Mouse (Mus musculus): Measurements from ENCODE around the gene Mdfi.

Gene Mdfi

DNA sequence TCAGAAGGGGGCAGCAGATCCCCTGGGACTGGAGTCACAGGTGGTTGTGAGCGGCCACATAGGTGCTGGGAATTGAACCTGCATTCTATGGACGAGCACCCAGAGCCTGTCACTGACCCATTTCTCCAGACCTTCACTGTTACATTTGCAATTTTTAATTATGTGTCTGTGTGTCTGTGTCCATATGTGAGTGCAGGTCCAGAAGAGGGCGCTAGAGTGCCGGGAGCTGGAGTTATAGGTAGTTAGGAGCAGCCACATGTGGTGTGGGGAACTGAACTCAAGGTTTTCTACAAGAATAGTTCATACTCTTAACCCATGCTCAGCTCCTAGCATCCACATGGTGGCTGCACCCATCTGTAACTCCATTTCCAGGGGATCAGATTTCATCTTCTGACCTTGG is 37.5 kb downstream of the Mdfi start:
- no peak for DNase-seq

- DNase-seq = no peak
These were observed 38.2 kb downstream of the Mdfi start for GRCm38 (mm10) chr17:47796156-47796816.

DNA sequence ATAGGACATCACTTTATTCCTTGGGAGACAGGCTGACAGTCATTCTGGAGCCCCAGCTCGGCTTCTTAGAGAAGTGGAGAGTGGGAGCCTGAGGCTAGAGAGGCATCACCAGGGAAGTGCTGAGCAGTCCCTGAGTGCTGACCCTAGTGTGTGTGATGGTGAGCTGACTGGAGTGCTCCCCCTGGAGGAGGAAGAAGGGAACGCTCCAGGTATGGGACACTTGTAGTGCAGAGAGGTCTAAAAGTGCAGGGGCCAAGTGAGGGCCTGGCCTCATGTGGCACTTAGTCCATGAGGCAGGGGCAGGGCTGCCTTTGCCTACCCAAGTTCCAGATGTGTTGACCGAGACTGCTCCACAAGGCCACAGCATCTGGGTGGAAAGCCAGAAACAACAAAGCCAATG is 39.0 kb downstream of the Mdfi start:
- peak; percentile 60 for DNase-seq

DNA sequence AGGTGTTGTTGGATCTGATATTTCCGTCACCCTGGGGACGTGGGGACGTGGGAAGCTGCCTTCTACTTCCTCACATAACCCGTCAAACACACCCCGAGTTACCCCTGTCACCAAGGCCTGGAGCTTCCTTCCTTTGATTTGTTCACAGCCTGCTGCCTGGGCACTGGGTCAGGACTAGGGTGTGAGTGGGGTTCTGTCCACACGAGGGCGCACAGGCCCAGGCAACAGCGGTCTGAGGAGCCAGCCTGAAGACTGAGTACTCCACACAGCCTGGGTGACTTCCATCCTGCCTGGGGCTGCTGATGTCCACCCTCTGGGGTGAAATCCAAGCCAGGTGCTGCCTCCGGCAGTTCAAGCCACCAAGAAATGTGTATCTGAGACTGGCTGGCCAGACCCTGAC is 41.1 kb downstream of the Mdfi start:
- DNase-seq = peak; percentile 89

DNA sequence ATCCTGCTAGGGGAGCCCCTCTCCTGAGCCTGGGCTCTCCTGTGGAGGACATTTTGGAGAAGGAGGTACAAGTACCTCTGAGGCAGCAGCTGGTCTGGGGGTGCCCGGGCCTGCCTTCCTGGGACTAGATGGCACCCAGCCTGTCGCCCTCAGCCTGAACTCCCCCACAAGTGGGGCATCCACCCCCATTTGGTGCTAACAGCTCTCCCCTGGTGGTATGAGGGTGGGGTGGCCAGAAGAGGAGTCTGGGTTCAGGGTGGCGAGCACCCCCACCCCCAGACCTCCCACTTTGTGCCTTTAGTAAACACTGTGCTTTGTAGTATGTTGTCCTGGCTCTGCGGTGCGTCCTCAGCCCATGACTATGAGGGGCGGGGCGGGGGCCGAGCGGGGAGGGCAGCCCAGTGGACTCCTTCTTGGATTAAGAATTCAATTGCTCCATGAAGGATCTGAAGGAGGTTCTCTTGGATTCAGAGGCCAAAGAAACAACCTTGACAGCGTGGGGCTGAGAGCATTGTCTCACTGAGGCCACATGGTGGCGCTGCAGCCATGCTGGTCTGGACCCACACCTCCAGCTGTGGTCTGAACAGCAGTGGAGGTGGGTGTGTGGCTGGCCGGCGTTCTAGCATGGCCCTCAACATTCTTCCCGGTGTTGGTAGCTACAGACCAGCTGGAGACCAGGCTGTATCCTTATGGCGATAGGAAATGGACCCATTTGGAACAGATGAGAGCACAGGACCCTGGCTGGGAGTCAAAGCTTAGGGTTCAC is 42.2 kb downstream of the Mdfi start:
- peak; percentile 70 for DNase-seq

GRCm38 (mm10) chr17:47788996-47789395 is 45.5 kb downstream of the Mdfi start:
- no peak for DNase-seq

- DNase-seq = no peak
These were observed 46.2 kb downstream of the Mdfi start for GRCm38 (mm10) chr17:47788306-47788705.

- DNase-seq = no peak
These were observed 46.9 kb downstream of the Mdfi start for GRCm38 (mm10) chr17:47787632-47788031.

GRCm38 (mm10) chr17:47784411-47784810 is 50.1 kb downstream of the Mdfi start:
- no peak for DNase-seq

- no peak for DNase-seq
These were observed 50.9 kb downstream of the Mdfi start for GRCm38 (mm10) chr17:47783445-47784223.

GRCm38 (mm10) chr17:47782486-47782885 is 52.0 kb downstream of the Mdfi start:
- DNase-seq = no peak

- DNase-seq = no peak
These were observed 54.0 kb downstream of the Mdfi start for GRCm38 (mm10) chr17:47780470-47780869.

- DNase-seq = no peak
These were observed 57.4 kb downstream of the Mdfi start for GRCm38 (mm10) chr17:47777141-47777540.

- no peak for DNase-seq
These were observed 60.9 kb downstream of the Mdfi start for GRCm38 (mm10) chr17:47773604-47774003.

DNA sequence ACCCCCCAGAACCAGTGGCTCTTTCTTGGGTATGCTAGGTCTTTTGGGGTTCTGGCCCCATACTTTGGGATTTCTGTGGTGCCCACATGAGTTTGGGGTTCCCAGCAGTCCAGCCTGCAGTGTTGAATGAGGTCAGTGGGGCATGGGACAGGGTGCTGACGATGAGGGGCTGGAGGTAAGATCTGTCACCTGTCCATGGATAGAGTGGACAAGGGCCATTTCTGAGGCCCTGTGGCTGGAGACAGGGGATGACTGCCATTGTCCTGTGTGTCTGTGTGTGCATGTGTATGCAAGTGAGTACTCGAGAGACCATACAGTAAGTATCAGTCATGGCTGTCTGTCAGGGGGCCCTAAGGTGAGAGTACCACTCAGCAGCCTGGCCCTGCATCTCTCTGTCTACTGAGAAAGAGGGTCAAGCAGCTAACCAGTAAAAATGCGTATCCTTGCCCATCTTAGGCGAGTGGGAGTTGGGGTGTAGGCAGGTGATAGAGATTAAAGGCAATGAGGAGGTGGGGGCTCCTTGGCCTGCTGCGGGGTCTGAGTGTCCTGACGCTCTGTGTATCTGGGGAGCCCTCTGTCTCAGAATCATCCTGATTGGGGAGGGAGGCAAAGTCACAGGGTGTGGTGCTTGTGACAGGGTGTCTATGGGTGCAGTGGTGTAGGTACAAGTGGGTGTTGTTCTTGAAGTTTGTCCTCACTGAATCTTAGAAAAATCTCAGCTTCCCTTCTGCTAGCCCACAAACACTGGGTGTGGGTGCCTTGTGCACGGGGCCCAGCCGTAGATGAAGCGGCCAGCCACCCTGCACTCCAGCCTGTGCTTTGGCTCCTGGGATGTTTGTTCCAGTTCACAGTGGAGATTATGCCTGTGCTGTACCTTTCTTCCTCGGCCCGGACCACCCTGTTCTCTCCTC is 64.8 kb downstream of the Mdfi start:
- no peak for DNase-seq

DNA sequence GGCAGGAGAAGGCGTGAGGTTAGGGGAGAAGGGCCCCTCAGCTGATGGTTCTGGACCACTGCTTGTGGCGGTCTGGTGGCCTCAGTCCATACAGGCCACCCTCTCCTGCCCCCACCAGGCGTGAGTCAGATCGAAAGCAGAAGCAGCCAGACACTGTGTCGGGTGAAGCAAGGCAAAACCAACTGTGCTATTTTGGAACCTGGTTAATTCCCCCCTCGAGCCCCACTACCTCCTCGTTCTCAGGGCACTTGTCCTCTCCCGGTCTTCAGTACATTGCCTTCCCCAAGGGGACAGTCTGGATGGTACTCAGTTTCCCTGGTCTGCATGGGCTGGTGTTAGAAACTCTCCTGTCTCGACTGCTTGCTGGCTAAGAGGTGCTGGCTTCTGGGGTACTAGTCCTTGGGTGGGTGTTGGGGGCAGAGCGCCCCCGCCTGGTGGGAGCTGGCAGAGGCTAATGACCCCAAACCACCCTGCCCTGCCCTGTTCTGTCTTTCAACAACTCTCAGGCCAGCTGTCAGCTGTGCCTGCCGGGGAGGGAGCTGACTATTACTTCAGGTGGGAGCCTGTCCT is 65.7 kb downstream of the Mdfi start:
- DNase-seq = peak; percentile 37

- DNase-seq = no peak
These were observed 66.9 kb downstream of the Mdfi start for GRCm38 (mm10) chr17:47767456-47768141.

GRCm38 (mm10) chr17:47767081-47767455 is 67.4 kb downstream of the Mdfi start:
- no peak for DNase-seq

DNA sequence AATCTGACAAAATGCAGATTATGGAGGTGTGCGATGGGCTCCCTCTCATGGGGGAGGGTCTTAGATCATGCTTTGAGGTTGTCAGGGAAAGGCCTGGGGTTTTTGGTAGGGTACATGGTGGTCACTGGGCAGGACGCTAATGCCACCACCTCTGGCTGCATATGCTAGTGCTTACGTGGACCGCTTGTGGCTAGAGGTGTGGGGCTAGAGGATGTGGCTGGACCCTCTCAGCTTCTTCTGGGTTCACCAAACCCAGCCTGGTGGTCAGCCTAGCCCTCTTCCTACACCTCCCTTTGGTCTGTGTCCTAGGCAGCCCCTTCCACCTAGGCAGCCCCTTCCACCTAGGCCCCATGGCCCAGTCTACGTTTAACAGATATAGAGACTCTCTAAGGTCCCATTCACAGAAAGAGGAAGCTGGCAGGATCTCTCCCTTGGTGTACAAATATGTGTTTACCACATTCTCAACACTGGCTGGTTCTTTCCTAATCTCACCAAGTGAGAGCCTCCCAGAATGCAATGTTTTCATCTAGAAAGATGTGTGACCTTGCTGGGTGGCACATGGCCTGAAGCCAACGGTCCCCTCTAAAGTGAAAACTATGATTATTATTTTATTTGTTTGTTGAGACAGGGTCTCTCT is 68.0 kb downstream of the Mdfi start:
- DNase-seq = no peak

GRCm38 (mm10) chr17:47765986-47766385 is 68.5 kb downstream of the Mdfi start:
- no peak for DNase-seq
